Mouse (Mus musculus): ENCODE measurements around the gene Ntng1.

- TF ChIP-seq CTCF (IDR thresholded peaks at IDR 0.05) (no peak), EP300 (IDR thresholded peaks at IDR 0.05) (no peak)
Measured at GRCm38 (mm10) chr3:110085336-110085735, 58.5 kb downstream of the Ntng1 start.
